Mouse (Mus musculus): ENCODE measurements around the gene Cdip1. TPM values are rescaled to one million over a fixed set of nuclear protein-coding genes. Genes with fewer than 3 reads are reported as not detected.

Gene Cdip1
- 81.1 and 91.2 TPM in 2 replicates for polyA plus RNA-seq (2015; fragmentation: Nextera tagmentation; extraction: Ambion mirVana)

- WGBS, result under 1% methylated on average over 51 of the region's 51 CpGs
- Histone ChIP-seq H3K36me3 (ENCODE audit: insufficient read depth, low read length) (no peaks in the 10 kb centered on the region), H3K9ac (ENCODE audit: low read depth, low read length) (peak within 1 kb of the TSS; percentile 88), H3K4me3 (replicated peaks; ENCODE audit: low read depth, low read length) (peak within 1 kb of the TSS; percentile 75), H3K9me3 (replicated peaks; ENCODE audit: low read length) (no peaks in the 10 kb centered on the region), H3K4me1 (replicated peaks; ENCODE audit: insufficient read depth, low read length) (peaks cover 17% of the 10 kb centered on the region), H3K4me2 (ENCODE audit: low read length) (peak within 1 kb of the TSS; percentile 68), H3K27ac (peak within 1 kb of the TSS; percentile 97), H3K27me3 (ENCODE audit: insufficient read depth, low read length) (no peaks in the 10 kb centered on the region)
- DNase-seq (ENCODE audit: low spot score) (peak; percentile 97), ATAC-seq (replicated peaks; ENCODE audit: low FRiP score, low read depth) (peak; percentile 96)
- TF ChIP-seq CTCF (IDR thresholded peaks at IDR 0.05; ENCODE audit: low read depth), result no peak
These were observed at the start of gene Cdip1 for GRCm38 (mm10) chr16:4789810-4790559. Gene Cdip1, minus strand, starts transcription at chr16:4790292.

- Histone ChIP-seq H3K9me3 (replicated peaks; ENCODE audit: low read length) (no peaks in the 10 kb centered on the region), H3K9ac (ENCODE audit: low read depth, low read length) (no peak overlapping the region), H3K36me3 (ENCODE audit: insufficient read depth, low read length) (no peaks in the 10 kb centered on the region), H3K4me2 (ENCODE audit: low read length) (no peak overlapping the region), H3K27me3 (ENCODE audit: insufficient read depth, low read length) (no peaks in the 10 kb centered on the region), H3K4me1 (replicated peaks; ENCODE audit: insufficient read depth, low read length) (no peaks in the 10 kb centered on the region), H3K27ac (no peak overlapping the region), H3K4me3 (replicated peaks; ENCODE audit: low read depth, low read length) (no peak overlapping the region)
- no peak for ATAC-seq (replicated peaks; ENCODE audit: low FRiP score, low read depth)
- no peak for TF ChIP-seq CTCF (IDR thresholded peaks at IDR 0.05; ENCODE audit: low read depth)
- WGBS, result 79% methylated on average over 3 of the region's 3 CpGs
- no peak for DNase-seq (ENCODE audit: low spot score)
These were observed 49.5 kb upstream of the Cdip1 start for GRCm38 (mm10) chr16:4839552-4839951.

GRCm38 (mm10) chr16:4837631-4838030 is 47.5 kb upstream of the Cdip1 start:
- no peak for DNase-seq (ENCODE audit: low spot score)
- no peaks in the 10 kb centered on the region for H3K9me3 ChIP-seq (replicated peaks; ENCODE audit: low read length)

GRCm38 (mm10) chr16:4835191-4835590 is 45.1 kb upstream of the Cdip1 start, which contains the start of gene 4930562C15Rik:
Gene 4930562C15Rik, plus strand, starts transcription at chr16:4835416.
- DNase-seq (ENCODE audit: low spot score), result no peak
- 85% methylated on average over 3 of the region's 3 CpGs for WGBS

More at GRCm38 (mm10) chr16:4837631-4838030, 47.5 kb upstream of the Cdip1 start:
- H3K4me2 ChIP-seq (ENCODE audit: low read length), result no peak overlapping the region
- H3K27me3 ChIP-seq (ENCODE audit: insufficient read depth, low read length), result no peaks in the 10 kb centered on the region
- H3K27ac ChIP-seq, result no peak overlapping the region
- no peaks in the 10 kb centered on the region for H3K36me3 ChIP-seq (ENCODE audit: insufficient read depth, low read length)
- H3K4me3 ChIP-seq (replicated peaks; ENCODE audit: low read depth, low read length), result no peak overlapping the region
- TF ChIP-seq CTCF (IDR thresholded peaks at IDR 0.05; ENCODE audit: low read depth), result no peak
- no peak overlapping the region for H3K9ac ChIP-seq (ENCODE audit: low read depth, low read length)
- WGBS, result 83% methylated on average over 3 of the region's 3 CpGs
- ATAC-seq (replicated peaks; ENCODE audit: low FRiP score, low read depth), result no peak
- H3K4me1 ChIP-seq (replicated peaks; ENCODE audit: insufficient read depth, low read length), result no peaks in the 10 kb centered on the region

GRCm38 (mm10) chr16:4833858-4834257 is 43.8 kb upstream of the Cdip1 start:
- ATAC-seq (replicated peaks; ENCODE audit: low FRiP score, low read depth) (no peak), DNase-seq (ENCODE audit: low spot score) (no peak)
- no peak overlapping the region for H3K4me2 ChIP-seq (ENCODE audit: low read length)
- H3K9ac ChIP-seq (ENCODE audit: low read depth, low read length), result no peak overlapping the region
- H3K4me3 ChIP-seq (replicated peaks; ENCODE audit: low read depth, low read length), result no peak overlapping the region
- 73% methylated on average over 2 of the region's 2 CpGs for WGBS
- no peaks in the 10 kb centered on the region for H3K9me3 ChIP-seq (replicated peaks; ENCODE audit: low read length)
- H3K36me3 ChIP-seq (ENCODE audit: insufficient read depth, low read length), result no peaks in the 10 kb centered on the region
- no peaks in the 10 kb centered on the region for H3K4me1 ChIP-seq (replicated peaks; ENCODE audit: insufficient read depth, low read length)
- no peak overlapping the region for H3K27ac ChIP-seq
- no peak for TF ChIP-seq CTCF (IDR thresholded peaks at IDR 0.05; ENCODE audit: low read depth)
- no peaks in the 10 kb centered on the region for H3K27me3 ChIP-seq (ENCODE audit: insufficient read depth, low read length)

More at GRCm38 (mm10) chr16:4835191-4835590, 45.1 kb upstream of the Cdip1 start, which contains the start of gene 4930562C15Rik:
- TF ChIP-seq CTCF (IDR thresholded peaks at IDR 0.05; ENCODE audit: low read depth), result no peak
- no peak within 1 kb of the TSS for H3K4me3 ChIP-seq (replicated peaks; ENCODE audit: low read depth, low read length)
- no peaks in the 10 kb centered on the region for H3K36me3 ChIP-seq (ENCODE audit: insufficient read depth, low read length)
- H3K4me2 ChIP-seq (ENCODE audit: low read length), result no peak within 1 kb of the TSS
- no peaks in the 10 kb centered on the region for H3K4me1 ChIP-seq (replicated peaks; ENCODE audit: insufficient read depth, low read length)
- no peak within 1 kb of the TSS for H3K9ac ChIP-seq (ENCODE audit: low read depth, low read length)
- no peaks in the 10 kb centered on the region for H3K9me3 ChIP-seq (replicated peaks; ENCODE audit: low read length)
- H3K27me3 ChIP-seq (ENCODE audit: insufficient read depth, low read length), result no peaks in the 10 kb centered on the region
- H3K27ac ChIP-seq, result no peak within 1 kb of the TSS
- ATAC-seq (replicated peaks; ENCODE audit: low FRiP score, low read depth), result no peak

- DNase-seq (ENCODE audit: low spot score), result peak; percentile 21
- ATAC-seq (replicated peaks; ENCODE audit: low FRiP score, low read depth), result no peak
- H3K27me3 ChIP-seq (ENCODE audit: insufficient read depth, low read length), result no peaks in the 10 kb centered on the region
- no peaks in the 10 kb centered on the region for H3K36me3 ChIP-seq (ENCODE audit: insufficient read depth, low read length)
- H3K4me2 ChIP-seq (ENCODE audit: low read length), result no peak overlapping the region
- no peak overlapping the region for H3K4me3 ChIP-seq (replicated peaks; ENCODE audit: low read depth, low read length)
- 47% methylated on average over 15 of the region's 15 CpGs for WGBS
- no peaks in the 10 kb centered on the region for H3K4me1 ChIP-seq (replicated peaks; ENCODE audit: insufficient read depth, low read length)
- H3K27ac ChIP-seq, result no peak overlapping the region
- H3K9ac ChIP-seq (ENCODE audit: low read depth, low read length), result no peak overlapping the region
- TF ChIP-seq CTCF (IDR thresholded peaks at IDR 0.05; ENCODE audit: low read depth), result peak; percentile 33; the same call in 1 of the 2 replicates
- H3K9me3 ChIP-seq (replicated peaks; ENCODE audit: low read length), result no peaks in the 10 kb centered on the region
These were observed 41.7 kb upstream of the Cdip1 start for GRCm38 (mm10) chr16:4831650-4832419.

Measured in kidney, postnatal 0 days (tissue).